Mouse (Mus musculus): ENCODE results near the gene Msmp.

DNA sequence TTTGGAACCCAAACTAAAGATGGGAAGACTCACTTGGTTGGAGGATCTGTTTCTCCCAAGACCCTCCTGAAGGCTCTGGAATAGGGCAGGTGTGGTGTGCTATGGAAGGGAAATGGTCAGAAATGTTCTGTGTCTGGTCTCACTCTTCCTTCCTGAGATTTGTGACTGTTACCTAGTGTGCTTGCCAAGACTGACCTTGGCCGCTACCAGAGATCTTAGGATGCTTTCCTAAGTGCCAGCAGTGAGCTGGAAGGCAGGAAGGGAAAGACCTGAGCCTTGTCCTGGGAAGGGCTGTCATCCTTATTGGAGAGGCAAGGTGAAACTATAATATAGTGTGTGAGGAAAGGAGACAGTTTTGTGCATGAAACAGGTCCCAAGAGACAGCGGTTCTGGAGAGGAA, 49.4 kb upstream of the Msmp start:
- TF ChIP-seq ZNF384 (IDR thresholded peaks at IDR 0.05; ENCODE audit: low read depth, low read length), result no peak
- no peak for TF ChIP-seq MAFK (IDR thresholded peaks at IDR 0.05; ENCODE audit: insufficient read depth, low read depth, low read length)

Data from ES-E14 (cell line).